Mouse (Mus musculus) Muller cell, postnatal 12 days (primary cell): ENCODE data around the gene Ubc.

ENCODE experiments used
- DNase-seq: peaks from one replicate; pipeline ENCODE4 v3.0.0-alpha.2; 2015; ENCODE audit errors: inconsistent ontology term

The Ubc gene

DNA sequence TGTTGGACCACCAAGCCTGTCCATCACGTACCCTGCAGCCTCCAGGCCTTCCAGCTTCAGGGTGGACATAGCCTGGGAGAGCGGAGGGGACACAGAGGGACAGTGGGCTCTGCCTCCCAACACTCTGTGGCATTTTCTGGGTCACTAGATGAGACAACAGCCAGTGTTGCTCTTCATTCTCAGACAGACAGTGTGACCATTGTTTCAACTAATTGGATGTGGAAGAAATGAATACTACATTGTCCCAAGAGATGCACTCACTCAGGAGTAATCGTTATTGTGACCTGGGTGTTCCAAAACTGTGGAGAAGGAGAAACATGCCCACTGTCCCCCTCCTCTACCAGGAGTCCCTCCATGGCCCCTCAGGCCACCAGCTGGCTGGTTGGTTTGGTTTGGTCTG lies 40.6 kb downstream of the Ubc start:
- peak; percentile 76 for DNase-seq

DNA sequence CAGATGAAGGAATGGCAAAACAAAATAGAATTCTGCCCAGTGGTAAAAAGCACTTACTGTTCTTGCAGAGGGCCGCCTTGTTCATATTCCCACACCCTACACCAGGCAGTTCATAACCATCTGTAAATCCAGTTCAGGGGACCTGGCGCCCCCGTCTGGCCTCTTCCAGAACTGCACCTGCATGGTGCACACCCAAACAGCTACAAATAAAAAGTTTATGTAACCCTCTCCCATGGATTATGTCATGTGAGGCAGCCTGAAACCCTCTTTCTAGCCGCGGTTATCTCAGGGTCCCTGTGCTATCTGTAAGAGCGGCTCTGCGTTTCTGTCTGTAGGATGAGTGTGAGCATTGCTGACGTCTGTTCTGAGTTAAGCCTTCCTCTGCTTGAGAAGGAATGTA lies 41.5 kb downstream of the Ubc start:
- peak; percentile 85 for DNase-seq

DNA sequence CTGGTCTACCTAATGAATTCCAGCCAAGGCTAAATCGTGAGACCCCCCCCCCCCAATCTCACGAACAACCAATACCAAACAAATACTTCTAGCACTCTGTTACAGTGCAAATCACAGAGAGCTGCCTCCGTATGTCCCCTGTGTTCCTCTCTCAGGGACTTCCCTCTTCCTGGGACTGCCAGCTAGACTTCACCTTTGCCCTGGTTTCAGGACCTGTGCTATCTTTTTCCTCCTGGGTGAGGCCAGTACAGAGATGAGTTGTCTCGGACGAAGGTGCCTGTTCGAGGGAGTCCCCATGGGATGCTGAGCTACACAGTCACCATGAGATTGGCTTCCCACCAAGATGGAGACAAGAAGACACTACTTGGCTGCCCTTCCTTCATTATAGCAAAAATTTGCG lies 41.9 kb downstream of the Ubc start:
- no peak for DNase-seq

DNA sequence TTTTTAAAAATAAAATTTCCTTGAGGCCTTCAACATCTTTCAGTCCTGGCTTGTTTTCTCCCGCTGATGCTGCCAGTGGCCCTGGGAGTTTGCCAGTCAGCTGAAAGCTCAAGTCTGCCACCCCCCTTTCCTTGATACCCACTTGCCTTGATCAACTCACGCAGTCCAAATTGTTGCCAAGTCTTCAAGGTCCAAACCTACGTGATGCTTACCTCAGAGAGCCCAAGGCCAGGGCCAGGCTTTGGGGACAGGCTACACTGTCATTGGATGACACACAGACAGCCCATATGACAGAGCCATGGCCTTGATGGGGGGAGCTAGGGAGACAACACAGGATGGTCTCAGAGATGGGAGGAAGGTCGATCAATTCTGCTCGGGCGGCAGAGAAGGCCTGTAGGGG lies 45.7 kb downstream of the Ubc start:
- DNase-seq: no peak

DNA sequence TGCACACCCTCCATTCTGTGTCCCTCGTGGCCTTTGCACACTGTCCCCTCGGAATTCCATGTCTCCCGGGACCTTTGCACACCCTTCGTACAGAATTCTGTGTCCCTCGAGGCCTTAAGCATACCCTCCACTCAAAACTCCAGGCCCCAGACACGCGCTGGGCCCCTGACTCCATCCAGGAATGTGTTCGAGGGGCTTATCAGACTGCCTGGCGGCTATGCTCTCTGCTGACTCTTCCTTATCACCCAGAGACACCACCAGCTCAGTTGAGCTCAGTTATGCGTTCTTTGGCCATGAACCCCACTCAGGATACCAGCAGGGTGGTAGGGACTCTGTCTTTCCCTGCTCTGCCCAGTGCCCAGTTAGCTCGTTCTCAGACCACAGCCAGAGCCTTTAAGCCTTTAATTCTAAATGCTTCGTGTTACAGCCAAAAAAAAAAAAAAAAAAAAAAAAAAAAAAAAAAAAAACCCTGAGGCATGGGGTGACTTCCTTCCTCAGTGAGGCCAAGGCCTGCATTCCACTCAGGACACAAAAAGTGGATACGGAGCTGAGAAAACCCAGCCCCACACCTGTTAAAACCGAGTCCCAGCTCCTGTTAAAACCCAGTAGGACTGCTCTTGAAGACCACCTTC lies 48.4 kb downstream of the Ubc start:
- DNase-seq: no peak

DNA sequence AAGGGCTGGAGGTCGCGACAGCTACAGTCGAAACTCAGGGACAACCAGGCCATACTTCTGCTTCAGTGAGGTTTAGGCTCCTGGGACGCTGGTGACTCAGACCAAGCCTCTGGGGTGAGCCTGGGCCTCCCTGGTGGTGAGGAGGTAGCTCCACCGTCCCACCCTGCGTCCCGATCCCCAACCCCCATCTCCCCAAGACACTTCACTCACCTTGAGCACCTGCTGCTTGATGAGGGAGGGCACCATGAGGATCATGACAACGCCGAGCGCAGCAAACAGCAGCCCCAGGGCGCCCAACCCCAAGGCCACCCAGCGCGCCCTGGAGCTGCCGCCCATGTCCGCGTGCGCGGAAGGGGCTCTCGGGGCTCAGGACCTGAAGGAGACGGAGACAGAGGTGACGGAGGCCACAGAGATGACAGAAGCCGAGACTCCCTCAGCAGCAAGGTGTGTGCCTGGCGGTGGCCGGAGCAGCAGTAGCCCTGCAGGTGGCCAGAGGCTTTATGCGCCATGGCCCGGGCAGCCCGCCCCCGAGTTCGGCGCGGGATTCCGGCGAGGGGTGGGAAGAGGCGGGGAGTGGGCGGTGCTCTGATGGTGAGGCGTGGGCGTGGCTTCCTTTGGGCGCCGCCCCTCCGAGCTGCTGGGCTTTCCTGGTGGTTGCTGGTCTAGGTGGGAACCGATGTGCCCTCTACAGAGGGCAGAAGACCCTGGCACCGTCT lies 49.3 kb downstream of the Ubc start, which contains the start of gene Scarb1:
Scarb1 (minus strand) TSS at position 548 of the 716 bp plus-strand sequence.
- DNase-seq: peak; percentile 89

DNA sequence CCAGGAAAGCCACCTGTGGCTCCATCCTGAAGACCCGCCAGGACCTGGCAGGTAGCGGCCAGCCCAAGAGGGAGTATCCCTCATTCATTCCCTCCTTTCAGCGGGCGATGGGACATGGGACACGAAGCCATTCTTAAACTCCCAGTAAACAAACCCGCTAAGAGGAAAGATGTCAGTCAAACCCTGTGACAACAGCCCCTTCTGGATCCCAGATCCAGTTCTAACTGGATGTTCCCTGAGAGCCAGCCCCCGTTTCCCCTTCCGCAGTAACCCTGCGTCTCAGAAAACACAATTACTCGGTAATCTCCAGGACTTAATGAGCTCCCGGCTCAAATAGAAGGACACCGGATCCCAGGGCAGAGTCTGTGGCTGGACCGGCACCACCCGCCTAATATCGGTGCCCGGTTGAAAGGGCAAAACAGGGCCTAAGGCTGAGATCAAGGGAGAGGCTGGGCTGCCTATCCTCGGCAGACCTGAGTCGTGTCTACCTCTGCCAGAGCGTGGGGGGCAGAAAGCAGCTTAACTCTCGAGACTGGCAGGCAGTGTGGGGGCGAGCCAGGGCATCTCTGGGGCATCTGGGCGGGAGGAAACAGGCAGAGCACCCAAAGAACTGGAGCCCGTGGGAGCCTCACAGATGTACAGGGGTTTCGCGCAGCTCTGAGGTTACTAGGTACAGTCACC lies 50.0 kb downstream of the Ubc start:
- DNase-seq: peak; percentile 45

DNA sequence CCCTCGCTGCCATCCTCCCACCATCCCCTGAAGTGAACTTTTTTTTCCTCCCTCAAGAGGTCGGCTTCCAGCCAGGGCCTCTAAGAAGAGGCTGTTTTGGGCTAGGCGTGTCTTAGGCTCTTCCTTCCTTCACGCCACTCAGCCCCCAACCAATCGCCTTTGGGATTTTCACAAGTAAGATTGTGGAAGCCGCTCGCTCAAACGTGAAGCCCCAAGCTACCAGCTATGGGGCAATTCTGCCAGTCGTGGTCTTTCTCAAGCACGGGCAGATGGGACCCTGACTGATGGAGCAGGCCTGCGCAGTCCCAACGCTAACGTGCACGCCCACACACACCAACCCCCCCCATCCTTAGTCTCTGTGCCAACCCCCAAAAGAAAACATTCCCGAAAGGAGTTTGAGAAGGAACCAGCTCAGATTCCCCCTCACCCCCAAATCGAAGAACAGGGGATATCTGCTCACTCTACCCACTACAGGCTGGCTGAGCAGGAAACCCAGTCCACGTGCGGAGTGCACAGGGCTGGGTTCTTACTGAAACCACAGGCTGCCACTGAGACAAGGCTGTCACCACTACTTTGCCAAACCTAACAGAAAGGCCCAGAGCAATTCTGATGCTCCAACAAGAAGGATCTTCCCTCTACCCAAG lies 50.8 kb downstream of the Ubc start:
- peak; percentile 58 for DNase-seq

DNA sequence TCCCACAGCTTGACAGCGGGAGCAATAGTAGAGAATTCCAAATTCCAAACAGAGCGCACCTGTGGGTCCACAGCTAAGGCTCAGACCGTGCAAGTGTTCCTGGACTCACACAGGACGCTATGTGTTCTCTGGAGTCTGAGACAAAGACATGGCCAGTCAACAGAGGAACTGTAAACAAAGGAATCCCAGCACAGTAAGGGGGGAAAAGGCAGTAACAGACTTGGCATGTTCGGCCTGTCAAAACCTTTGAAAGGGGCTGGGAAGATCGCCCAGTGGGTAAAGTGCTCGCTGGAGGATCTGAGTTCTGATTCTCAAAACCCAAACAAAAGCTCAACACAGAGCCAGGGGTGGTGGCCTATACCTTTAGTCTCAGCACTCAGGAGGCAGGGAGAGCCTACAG lies 52.5 kb downstream of the Ubc start:
- DNase-seq: no peak

DNA sequence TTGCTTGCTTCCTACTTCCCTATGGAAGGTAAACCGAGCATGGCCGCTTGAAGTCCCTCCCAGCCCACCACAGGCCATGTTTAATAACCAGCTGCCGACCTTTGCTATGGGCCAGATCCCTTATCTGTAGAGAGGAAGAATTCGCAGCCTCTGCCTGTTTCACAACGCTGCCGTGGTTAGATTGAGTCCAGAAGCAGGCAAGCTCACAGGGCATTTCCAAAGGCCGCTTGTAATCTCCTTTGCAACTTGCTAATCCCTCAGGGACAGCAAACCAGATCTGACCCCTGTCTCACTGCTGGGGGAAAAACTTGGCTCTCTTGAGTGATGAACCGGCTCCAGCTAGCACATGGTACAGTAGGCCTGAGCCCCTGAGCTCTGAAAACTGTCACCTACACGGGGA lies 53.0 kb downstream of the Ubc start:
- DNase-seq: no peak
